Mouse (Mus musculus) liver, embryonic 14.5 days (tissue): ENCODE results near the gene Dlg1. TPM values are rescaled to one million over a fixed set of nuclear protein-coding genes. Genes with fewer than 3 reads are reported as not detected.

Source experiments
- ATAC-seq: fragments of 200-750 bp; cut with Nextera tagmentation; 2 replicates; pipeline ENCODE4 v1.8.0; 2017; ENCODE audit warnings: moderate number of reproducible peaks, mild to moderate bottlenecking, moderate library complexity; ENCODE audit not compliant: insufficient read depth
- DNase-seq, 3 experiments: peaks; one replicate each; pipeline ENCODE4 v3.0.0-alpha.2; 2012 to 2013; ENCODE audit warnings: low read depth in 3 of 3, low spot score in 3 of 3
- H3K27ac ChIP-seq: fragments of 300-500 bp; sonication (generic); 2 replicates; pipeline ENCODE4 v1.5.1; 2014; ENCODE audit warnings: moderate library complexity, mild to moderate bottlenecking, control low read depth, inconsistent platforms
- H3K27me3 ChIP-seq: fragments of 300-500 bp; sonication (generic); 2 replicates; pipeline ENCODE4 v1.6.1; 2014; ENCODE audit warnings: mild to moderate bottlenecking, low read length, moderate library complexity; ENCODE audit not compliant: control insufficient read depth, insufficient read depth
- H3K36me3 ChIP-seq: fragments of 300-500 bp; sonication (generic); replicated peaks from 2 replicates; pipeline ENCODE4 v1.6.1; 2014; ENCODE audit warnings: low read depth; ENCODE audit not compliant: control insufficient read depth, insufficient read depth
- H3K4me1 ChIP-seq, 2 experiments: fragments of 200-500 bp in 1 of 2; fragments of 300-500 bp in 1 of 2; sonication (generic) in 1 of 2; replicated peaks; 2 replicates each; pipeline ENCODE4 v1.6.1; 2012 to 2014; ENCODE audit warnings: antibody characterized with exemption in 1 of 2, inconsistent platforms in 1 of 2, low read length in 1 of 2; ENCODE audit not compliant: control insufficient read depth in 2 of 2, insufficient read depth in 2 of 2
- H3K4me2 ChIP-seq: fragments of 300-500 bp; sonication (generic); 2 replicates; pipeline ENCODE4 v1.6.1; 2014; ENCODE audit warnings: low read depth, mild to moderate bottlenecking, control low read depth, moderate library complexity
- H3K4me3 ChIP-seq, 2 experiments: fragments of 200-500 bp in 1 of 2; fragments of 300-500 bp in 1 of 2; sonication (generic) in 1 of 2; 2 replicates each; pipeline ENCODE4 v1.5.1; 2012 to 2014; ENCODE audit warnings: low read depth in 2 of 2, low read length in 2 of 2, mild to moderate bottlenecking in 2 of 2, control low read depth in 1 of 2, inconsistent platforms in 1 of 2, moderate library complexity in 1 of 2; ENCODE audit not compliant: insufficient read depth in 1 of 2
- H3K9ac ChIP-seq: fragments of 300-500 bp; sonication (generic); replicated peaks from 2 replicates; pipeline ENCODE4 v1.6.1; 2014; ENCODE audit warnings: mild to moderate bottlenecking, control low read depth, moderate library complexity
- H3K9me3 ChIP-seq: fragments of 300-500 bp; sonication (generic); 2 replicates; pipeline ENCODE4 v1.6.1; 2016; ENCODE audit warnings: low read length, mixed read lengths; ENCODE audit not compliant: control insufficient read depth
- CTCF ChIP-seq: IDR thresholded peaks from 2 replicates; pipeline ENCODE4 v1.5.1; 2016; ENCODE audit warnings: antibody characterized with exemption, low read depth, control low read depth
- EP300 ChIP-seq: IDR thresholded peaks from 2 replicates; pipeline ENCODE4 v1.6.1; 2016; ENCODE audit warnings: antibody characterized with exemption, low read depth
- WGBS: fragments of 180-500 bp; shearing (Covaris S2); extraction: QIAGEN DNeasy Blood & Tissue Kit; methylation state at CpG from one replicate; pipeline ENCODE4 v1.1.7; 2014; ENCODE audit not compliant: insufficient replicate concordance; 5-methylcytosine and 5-hydroxymethylcytosine counted together
- polyA plus RNA-seq, 2 experiments: library from polyadenylated mRNA; depleted of rRNA in 1 of 2; stranded (reverse) in 1 of 2; unstranded in 1 of 2; fragments of >200 nt; fragmentation: Nextera tagmentation in 1 of 2; extraction: Ambion mirVana in 1 of 2; gene quantifications; 2 replicates each; pipeline versions ENCODE4 v1.2.1 to v1.2.3; 2012 to 2014

Gene Dlg1
- polyA plus RNA-seq, 2 experiments = 7.3 to 12.9 TPM

GRCm38 (mm10) chr16:31832630-31833422 is 169.6 kb downstream of the Dlg1 start:
- no peaks in the 10 kb centered on the region for H3K4me1 ChIP-seq
- H3K27ac ChIP-seq = no peak overlapping the region
- H3K9me3 ChIP-seq = no peaks in the 10 kb centered on the region
- no peak overlapping the region for H3K4me2 ChIP-seq
- H3K9ac ChIP-seq = no peak overlapping the region
- 64% methylated on average over 10 of the region's 10 CpGs for WGBS
- no peak for ATAC-seq
- no peaks in the 10 kb centered on the region for H3K27me3 ChIP-seq
- no peaks in the 10 kb centered on the region for H3K36me3 ChIP-seq
- no peak overlapping the region for H3K4me3 ChIP-seq
- TF ChIP-seq CTCF (no peak), EP300 (no peak)
- DNase-seq = no peak

DNA sequence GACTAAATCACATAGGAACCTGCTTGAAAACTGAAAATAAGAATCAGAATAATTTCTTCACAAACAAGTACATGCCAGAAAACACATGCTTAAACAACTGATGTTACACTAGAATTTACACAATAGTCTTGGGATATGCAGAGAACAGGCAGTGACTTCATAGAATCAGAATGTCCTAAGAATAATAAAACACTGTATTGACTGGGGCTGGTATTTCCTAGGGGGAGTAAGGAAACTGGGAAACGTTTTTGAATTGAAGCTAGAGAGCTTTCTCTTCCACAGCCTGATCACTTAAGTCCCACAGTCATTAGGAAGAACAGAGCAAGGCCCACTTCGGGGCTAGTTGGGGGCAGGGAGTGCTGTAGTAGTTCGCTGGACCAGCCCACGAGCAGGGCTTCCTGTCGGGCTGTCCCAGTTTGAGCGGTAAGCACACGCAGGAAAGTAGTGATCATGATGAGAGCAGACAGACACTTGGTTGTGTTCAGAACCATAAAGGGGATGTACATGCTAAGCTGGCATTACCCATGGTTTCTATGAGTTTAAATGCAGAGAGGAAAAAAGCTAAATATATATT is 170.9 kb downstream of the Dlg1 start:
- TF ChIP-seq CTCF (no peak), EP300 (no peak)

DNA sequence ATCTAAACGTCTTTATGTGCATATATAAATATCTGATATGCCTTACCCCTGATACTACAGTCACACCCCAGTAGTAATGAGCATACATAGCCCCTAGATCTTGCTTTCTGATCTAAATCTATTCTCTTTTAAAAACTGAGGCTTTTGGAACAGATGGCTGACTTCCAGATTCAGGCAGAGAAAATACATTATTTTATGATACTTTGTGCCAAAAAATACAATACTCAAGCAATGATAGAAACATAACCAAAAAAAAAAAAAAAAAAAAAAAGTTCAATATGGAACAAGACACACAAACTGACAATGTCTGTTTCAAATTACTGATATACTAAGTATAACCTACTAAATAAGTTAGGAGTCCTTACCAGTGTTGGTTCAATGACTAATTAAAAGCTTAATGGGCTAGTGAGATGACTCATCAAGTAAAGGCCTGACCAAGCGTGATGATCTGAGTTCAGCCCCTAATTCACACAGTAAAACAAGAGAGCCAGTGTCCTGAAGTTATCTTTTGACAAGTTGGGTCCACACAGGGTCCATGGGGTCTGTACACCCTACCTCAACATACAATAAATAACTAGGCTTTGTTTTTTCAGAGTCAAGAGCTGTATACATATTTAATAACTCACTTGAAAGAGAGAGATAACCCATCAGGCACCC is 171.5 kb downstream of the Dlg1 start:
- no peaks in the 10 kb centered on the region for H3K36me3 ChIP-seq
- TF ChIP-seq CTCF (no peak), EP300 (no peak)
- DNase-seq = no peak
- no peaks in the 10 kb centered on the region for H3K9me3 ChIP-seq
- no peak overlapping the region for H3K4me2 ChIP-seq
- H3K4me1 ChIP-seq = no peaks in the 10 kb centered on the region
- H3K4me3 ChIP-seq = no peak overlapping the region
- WGBS = 61% methylated on average over 2 of the region's 2 CpGs
- no peaks in the 10 kb centered on the region for H3K27me3 ChIP-seq
- no peak overlapping the region for H3K9ac ChIP-seq
- no peak overlapping the region for H3K27ac ChIP-seq
- no peak for ATAC-seq

More for the DNA sequence above, 170.9 kb downstream of the Dlg1 start:
- H3K36me3 ChIP-seq = no peaks in the 10 kb centered on the region
- no peaks in the 10 kb centered on the region for H3K9me3 ChIP-seq
- H3K9ac ChIP-seq = no peak overlapping the region
- no peak for DNase-seq
- H3K4me1 ChIP-seq = no peaks in the 10 kb centered on the region
- no peaks in the 10 kb centered on the region for H3K27me3 ChIP-seq
- no peak overlapping the region for H3K4me2 ChIP-seq
- WGBS = 32% methylated on average over 7 of the region's 7 CpGs
- no peak overlapping the region for H3K4me3 ChIP-seq
- ATAC-seq = no peak
- H3K27ac ChIP-seq = no peak overlapping the region

- no peaks in the 10 kb centered on the region for H3K9me3 ChIP-seq
- TF ChIP-seq CTCF (no peak), EP300 (no peak)
- no peaks in the 10 kb centered on the region for H3K27me3 ChIP-seq
- H3K4me3 ChIP-seq = no peak overlapping the region
- no peaks in the 10 kb centered on the region for H3K4me1 ChIP-seq
- WGBS = 69% methylated on average over 3 of the region's 3 CpGs
- H3K9ac ChIP-seq = no peak overlapping the region
- DNase-seq (no peak), ATAC-seq (no peak)
- no peak overlapping the region for H3K27ac ChIP-seq
- H3K36me3 ChIP-seq = no peaks in the 10 kb centered on the region; the same call in 1 of the 2 replicates
- H3K4me2 ChIP-seq = no peak overlapping the region
Observed at GRCm38 (mm10) chr16:31837362-31837761, 174.1 kb downstream of the Dlg1 start.

DNA sequence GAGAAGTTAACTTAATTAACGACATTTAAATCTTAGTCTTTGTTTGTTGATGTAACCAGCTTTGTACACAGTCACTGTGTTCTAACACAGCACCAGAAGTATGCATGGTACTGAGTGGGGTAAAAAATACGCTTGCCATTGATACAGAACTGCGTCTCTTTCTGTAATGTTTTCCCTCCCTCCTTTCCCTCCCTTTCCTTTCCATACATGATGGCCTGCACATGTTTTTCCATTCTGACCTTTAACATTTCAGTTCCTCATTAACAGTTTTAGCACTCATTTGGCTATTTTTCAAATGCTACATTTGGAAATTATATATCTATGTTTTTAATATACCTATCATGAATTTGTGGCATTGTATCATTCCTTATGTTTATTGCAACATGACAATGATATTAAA is 181.0 kb downstream of the Dlg1 start:
- no peak overlapping the region for H3K9ac ChIP-seq
- WGBS = 88% methylated on average over 3 of the region's 3 CpGs
- no peaks in the 10 kb centered on the region; the same call in none of the 2 replicates for H3K36me3 ChIP-seq
- no peaks in the 10 kb centered on the region for H3K9me3 ChIP-seq
- ATAC-seq (no peak), DNase-seq (no peak)
- H3K4me3 ChIP-seq = no peak overlapping the region
- H3K4me2 ChIP-seq = no peak overlapping the region
- H3K27ac ChIP-seq = no peak overlapping the region
- no peaks in the 10 kb centered on the region for H3K27me3 ChIP-seq
- TF ChIP-seq EP300 = no peak
- no peaks in the 10 kb centered on the region for H3K4me1 ChIP-seq
